ENCODE assay signal across 14 mouse cellular contexts in genomic region chr3:102525856-102526255, GRCm38 (mm10). TPM values are rescaled to one million over a fixed set of nuclear protein-coding genes. Genes with fewer than 3 reads are reported as not detected.
DNase-seq lines count a peak whose midpoint lies in the region; ATAC-seq and TF ChIP-seq lines count a peak whose summit lies in the region.
"Had no signal": no experiment of that assay in that cellular context is flagged by ENCODE, and none has a peak within 500 bp of the region (broad histone marks: within the 10 kb centered on the region; RNA-seq: fewer than 3 reads in every experiment).

No protein-coding gene starts in this region.

- intact Hi-C loops in heart, adult 2 months (cut with DNase I) = no loop called here
- intact Hi-C loops in heart, postnatal 25 days (cut with DNase I) = no loop called here

- 40% methylated on average over 8 of the region's 8 CpGs for WGBS in heart, adult 2 months
- 35% methylated on average over 8 of the region's 8 CpGs for WGBS in embryonic facial prominence, embryonic 13.5 days
- 68% methylated on average over 8 of the region's 8 CpGs for WGBS in limb, embryonic 11.5 days

- H3K9me3 ChIP-seq in embryonic facial prominence, embryonic 13.5 days = no peaks in the 10 kb centered on the region
- no peaks in the 10 kb centered on the region for H3K9me3 ChIP-seq in limb, embryonic 11.5 days (ENCODE audit: control insufficient read depth, low read length)
- H3K9me3 ChIP-seq: G1E had no signal

- TF ChIP-seq POLR2A in heart, adult 2 months (IDR thresholded peaks at IDR 0.05; ENCODE audit: insufficient read depth, low read depth, low read length) = no peak

- H3K36me3 ChIP-seq in heart, adult 2 months (ENCODE audit: control insufficient read depth, insufficient read depth, low read length) = no peaks in the 10 kb centered on the region
- H3K36me3 ChIP-seq in embryonic facial prominence, embryonic 13.5 days = no peaks in the 10 kb centered on the region
- no peaks in the 10 kb centered on the region for H3K36me3 ChIP-seq in limb, embryonic 11.5 days (ENCODE audit: control insufficient read depth, insufficient read depth, low read length)
- H3K36me3 ChIP-seq: G1E had no signal

- H3K27ac ChIP-seq in heart, adult 2 months = peak overlapping the region; percentile 59
- peak overlapping the region; percentile 88 for H3K27ac ChIP-seq in embryonic facial prominence, embryonic 13.5 days
- 0 out of 2 replicates have a peak overlapping the region, but pooled peaks have one; percentile 52 for H3K27ac ChIP-seq in limb, embryonic 11.5 days (replicated peaks; ENCODE audit: low read depth, low read length)

- no peak for TF ChIP-seq CTCF in heart, adult 2 months (IDR thresholded peaks at IDR 0.05)

- no peak for ATAC-seq in embryonic facial prominence, embryonic 13.5 days (ENCODE audit: insufficient number of reproducible peaks, insufficient read depth, low FRiP score, low TSS enrichment, low read depth)
- no peak for ATAC-seq in limb, embryonic 11.5 days (ENCODE audit: insufficient number of reproducible peaks, low FRiP score, low TSS enrichment, low read depth)

- no peak for TF ChIP-seq EP300 in heart, adult 2 months (IDR thresholded peaks at IDR 0.05; ENCODE audit: insufficient read depth, low read depth, low read length)

- H3K4me2 ChIP-seq in embryonic facial prominence, embryonic 13.5 days = peak overlapping the region; percentile 49
- no peak overlapping the region for H3K4me2 ChIP-seq in limb, embryonic 11.5 days (ENCODE audit: low read depth, severe bottlenecking)

- DNase-seq in heart, adult 2 months = no peak
- no peak for DNase-seq in heart, postnatal 25 days (ENCODE audit: low spot score)
- peak; percentile 44 for DNase-seq in 3T3-L1 (ENCODE audit: low read depth, low spot score)
- no peak for DNase-seq in limb, embryonic 11.5 days (ENCODE audit: low spot score)
- DNase-seq in cerebellum, postnatal 4 days (ENCODE audit: low spot score in 2 of 2) = no peak
- no peak for DNase-seq in urinary bladder, postnatal 10 days (ENCODE audit: low spot score)
- DNase-seq in left cerebral cortex, adult 9 months (ENCODE audit: low spot score in 2 of 2) = no peak
- DNase-seq: right cerebral cortex, adult 18-20 months; thymus, adult 18-20 months had no signal

- 0 out of 2 replicates have a peak overlapping the region, but pooled peaks have one; percentile 3 for H3K4me3 ChIP-seq in heart, adult 2 months
- H3K4me3 ChIP-seq in embryonic facial prominence, embryonic 13.5 days = no peak overlapping the region
- no peak overlapping the region for H3K4me3 ChIP-seq in limb, embryonic 11.5 days (ENCODE audit: low read depth, low read length)
- H3K4me3 ChIP-seq: myocyte had no signal

- H3K9ac ChIP-seq in heart, adult 2 months (ENCODE audit: low read depth, low read length) = peak overlapping the region; percentile 8; the same call in 1 of the 2 replicates
- peak overlapping the region; percentile 49; the same call in 1 of the 2 replicates for H3K9ac ChIP-seq in embryonic facial prominence, embryonic 13.5 days
- H3K9ac ChIP-seq in limb, embryonic 11.5 days (ENCODE audit: low read length) = no peak overlapping the region

- H3K79me2 ChIP-seq in heart, adult 2 months (replicated peaks; ENCODE audit: control insufficient read depth, insufficient read depth, low read length) = no peaks in the 10 kb centered on the region

- H3K27me3 ChIP-seq in heart, adult 2 months (ENCODE audit: control insufficient read depth, insufficient read depth, low read length) = no peaks in the 10 kb centered on the region
- H3K27me3 ChIP-seq in embryonic facial prominence, embryonic 13.5 days = no peaks in the 10 kb centered on the region
- no peaks in the 10 kb centered on the region for H3K27me3 ChIP-seq in limb, embryonic 11.5 days (ENCODE audit: control insufficient read depth, insufficient read depth, low read length)

- H3K4me1 ChIP-seq in heart, adult 2 months (ENCODE audit: control insufficient read depth, insufficient read depth, low read length) = peaks cover 2% of the 10 kb centered on the region; the same call in 1 of the 2 replicates
- peaks cover 46% of the 10 kb centered on the region for H3K4me1 ChIP-seq in embryonic facial prominence, embryonic 13.5 days
- peaks cover 19% of the 10 kb centered on the region for H3K4me1 ChIP-seq in limb, embryonic 11.5 days (ENCODE audit: control insufficient read depth, insufficient read depth, low read length)

RNA-seq across cellular contexts. Expression of gene Ngf, which starts 56.1 kb away (rescaled TPM):
- 1 to 10 TPM; 5.1 to 6.1 TPM for total RNA-seq in heart, adult 2 months (2021)
- polyA plus RNA-seq in heart, adult 2 months (2012; rRNA removed) = 17.1 and 26.3 TPM in 2 replicates
- 1 to 10 TPM; 5.1 to 6.3 TPM for total RNA-seq in heart, postnatal 25 days (2021)
- polyA plus RNA-seq in embryonic facial prominence, embryonic 13.5 days (2015; fragmentation: Nextera tagmentation; extraction: Ambion mirVana) = 10.9 and 12.4 TPM in 2 replicates
- polyA plus RNA-seq in limb, embryonic 11.5 days (2014; fragmentation: Nextera tagmentation; extraction: Ambion mirVana) = 3.9 TPM in 2 replicates
- total RNA-seq: common myeloid progenitor, adult 5-6 weeks; granulocyte monocyte progenitor cell, adult 5-6 weeks had no signal
- polyA plus RNA-seq: G1E had no signal
